Mouse (Mus musculus): Measurements from ENCODE around the gene Psma6. TPM values are rescaled to one million over a fixed set of nuclear protein-coding genes. Genes with fewer than 3 reads are reported as not detected.

Gene Psma6
- polyA plus RNA-seq, 1 experiment from 2014 or later: 358 TPM

DNA sequence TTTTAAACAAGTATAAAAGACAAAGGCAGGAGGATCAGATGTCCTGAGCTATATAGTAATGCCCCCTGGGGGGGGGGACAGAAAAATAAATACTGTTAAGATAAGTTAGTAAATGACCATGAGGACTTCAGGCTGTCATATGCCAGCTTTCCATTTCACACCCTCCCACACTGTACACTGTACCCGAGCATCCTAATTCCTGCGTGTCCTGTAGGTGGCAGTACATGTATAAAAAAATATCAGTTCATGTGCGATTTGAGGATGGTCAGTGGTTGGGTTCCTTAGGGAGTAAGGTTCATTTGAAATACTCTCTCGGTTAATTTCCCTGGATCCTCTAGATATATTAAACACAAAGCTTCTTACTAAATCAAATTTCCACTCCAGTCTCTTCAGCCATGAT is 29.1 kb upstream of the Psma6 start:
- TF ChIP-seq CTCF (IDR thresholded peaks at IDR 0.05; ENCODE audit: low read depth) (peak; percentile 78), EP300 (optimal IDR thresholded peaks at IDR 0.05) (no peak)
- 41% methylated on average over 4 of the region's 4 CpGs for WGBS
- Histone ChIP-seq H3K36me3 (ENCODE audit: control insufficient read depth, insufficient read depth, low read length) (no peaks in the 10 kb centered on the region), H3K4me2 (replicated peaks; ENCODE audit: low read depth) (no peak overlapping the region), H3K9ac (ENCODE audit: low read length) (no peak overlapping the region), H3K9me3 (ENCODE audit: control insufficient read depth, low read length) (no peaks in the 10 kb centered on the region), H3K4me1 (replicated peaks; ENCODE audit: control insufficient read depth, insufficient read depth) (no peaks in the 10 kb centered on the region), H3K27me3 (ENCODE audit: control insufficient read depth, insufficient read depth, low read length) (no peaks in the 10 kb centered on the region), H3K4me3 (ENCODE audit: low read depth, low read length) (no peak overlapping the region), H3K27ac (replicated peaks) (no peak overlapping the region)
- DNase-seq (ENCODE audit: low spot score): peak; percentile 42
- ATAC-seq (ENCODE audit: low FRiP score, low TSS enrichment): peak; percentile 58

DNA sequence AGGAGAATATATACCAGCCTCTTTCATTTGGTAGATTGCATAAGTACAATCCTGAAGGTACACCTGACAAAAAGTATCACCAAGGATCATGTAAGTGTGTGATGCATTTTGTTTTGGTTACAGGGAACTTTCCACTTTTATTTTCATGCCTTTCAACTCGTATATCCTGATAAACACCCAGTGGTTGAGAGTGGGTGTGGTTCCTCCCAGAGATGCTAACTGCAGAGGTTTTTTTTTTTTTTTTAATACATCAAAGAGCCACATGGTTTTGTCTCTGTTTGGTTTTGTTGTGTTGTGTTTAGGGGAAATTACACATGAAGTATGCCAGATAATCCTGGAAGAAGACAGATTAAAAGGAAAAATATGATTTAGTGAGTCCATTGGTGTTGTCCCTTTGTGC is 26.7 kb upstream of the Psma6 start:
- Histone ChIP-seq H3K36me3 (ENCODE audit: control insufficient read depth, insufficient read depth, low read length) (no peaks in the 10 kb centered on the region), H3K4me3 (ENCODE audit: low read depth, low read length) (no peak overlapping the region), H3K9me3 (ENCODE audit: control insufficient read depth, low read length) (no peaks in the 10 kb centered on the region), H3K27me3 (ENCODE audit: control insufficient read depth, insufficient read depth, low read length) (no peaks in the 10 kb centered on the region), H3K4me1 (replicated peaks; ENCODE audit: control insufficient read depth, insufficient read depth) (no peaks in the 10 kb centered on the region), H3K9ac (ENCODE audit: low read length) (no peak overlapping the region), H3K27ac (replicated peaks) (no peak overlapping the region), H3K4me2 (replicated peaks; ENCODE audit: low read depth) (no peak overlapping the region)
- ATAC-seq (ENCODE audit: low FRiP score, low TSS enrichment) (no peak), DNase-seq (ENCODE audit: low spot score) (no peak)
- no peak for TF ChIP-seq EP300 (optimal IDR thresholded peaks at IDR 0.05)
- no peak for TF ChIP-seq CTCF (IDR thresholded peaks at IDR 0.05; ENCODE audit: low read depth)
- WGBS: 47% methylated on average over 1 of the region's 1 CpGs

DNA sequence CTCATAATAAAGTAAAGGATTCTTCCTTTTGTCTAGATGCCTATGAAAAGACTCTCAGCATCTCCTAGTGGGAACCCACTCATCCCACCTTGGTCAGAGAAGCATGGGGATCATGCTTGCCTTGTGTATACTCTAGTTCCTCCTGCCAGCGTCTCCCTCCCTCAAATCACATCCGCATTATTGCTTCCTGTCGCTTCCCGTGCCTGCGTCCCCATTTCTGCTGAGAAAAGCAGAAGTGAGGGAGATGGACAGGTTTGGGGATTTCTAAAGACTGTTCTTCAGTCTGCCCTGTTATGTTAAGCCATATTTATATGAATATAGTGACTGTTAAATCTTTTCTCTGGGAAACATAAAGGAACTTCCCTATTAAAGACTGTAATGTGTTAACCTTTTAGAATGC is 23.1 kb upstream of the Psma6 start:
- Histone ChIP-seq H3K4me3 (ENCODE audit: low read depth, low read length) (no peak overlapping the region), H3K27me3 (ENCODE audit: control insufficient read depth, insufficient read depth, low read length) (no peaks in the 10 kb centered on the region), H3K4me1 (replicated peaks; ENCODE audit: control insufficient read depth, insufficient read depth) (no peaks in the 10 kb centered on the region), H3K9me3 (ENCODE audit: control insufficient read depth, low read length) (no peaks in the 10 kb centered on the region), H3K36me3 (ENCODE audit: control insufficient read depth, insufficient read depth, low read length) (no peaks in the 10 kb centered on the region), H3K27ac (replicated peaks) (no peak overlapping the region), H3K4me2 (replicated peaks; ENCODE audit: low read depth) (no peak overlapping the region), H3K9ac (ENCODE audit: low read length) (no peak overlapping the region)
- no peak for ATAC-seq (ENCODE audit: low FRiP score, low TSS enrichment)
- DNase-seq (ENCODE audit: low spot score): no peak
- 73% methylated on average over 5 of the region's 5 CpGs for whole genome bisulfite sequencing
- TF ChIP-seq EP300 (optimal IDR thresholded peaks at IDR 0.05) (no peak), CTCF (IDR thresholded peaks at IDR 0.05; ENCODE audit: low read depth) (no peak)

DNA sequence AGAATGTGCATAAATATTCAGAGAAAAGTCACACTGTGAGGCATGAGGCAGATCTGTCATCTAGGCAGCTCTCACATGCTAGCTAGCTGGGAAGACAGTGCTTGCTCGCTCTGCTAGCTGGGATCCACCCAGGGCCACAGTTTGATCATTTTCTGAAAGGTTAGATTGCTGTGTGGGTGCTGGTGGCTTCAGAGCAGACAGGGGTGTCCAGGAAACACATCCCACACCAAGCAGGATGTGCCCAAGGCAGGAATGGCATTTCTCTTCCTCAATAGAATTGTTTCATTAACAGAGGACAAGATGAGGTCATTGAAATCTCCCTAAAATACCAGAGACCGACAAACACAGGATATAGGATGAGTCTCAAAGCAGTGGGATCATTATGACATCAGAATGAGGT is 18.9 kb upstream of the Psma6 start:
- no peak overlapping the region for H3K4me2 ChIP-seq (replicated peaks; ENCODE audit: low read depth)
- TF ChIP-seq EP300 (optimal IDR thresholded peaks at IDR 0.05): no peak
- no peak for TF ChIP-seq CTCF (IDR thresholded peaks at IDR 0.05; ENCODE audit: low read depth)
- H3K36me3 ChIP-seq (ENCODE audit: control insufficient read depth, insufficient read depth, low read length): no peaks in the 10 kb centered on the region
- no peak overlapping the region for H3K4me3 ChIP-seq (ENCODE audit: low read depth, low read length)
- ATAC-seq (ENCODE audit: low FRiP score, low TSS enrichment): no peak
- no peaks in the 10 kb centered on the region for H3K9me3 ChIP-seq (ENCODE audit: control insufficient read depth, low read length)
- no peak for DNase-seq (ENCODE audit: low spot score)
- H3K4me1 ChIP-seq (replicated peaks; ENCODE audit: control insufficient read depth, insufficient read depth): no peaks in the 10 kb centered on the region
- 72% methylated on average over 2 of the region's 2 CpGs for WGBS
- H3K27me3 ChIP-seq (ENCODE audit: control insufficient read depth, insufficient read depth, low read length): no peaks in the 10 kb centered on the region
- H3K27ac ChIP-seq (replicated peaks): no peak overlapping the region
- no peak overlapping the region for H3K9ac ChIP-seq (ENCODE audit: low read length)

DNA sequence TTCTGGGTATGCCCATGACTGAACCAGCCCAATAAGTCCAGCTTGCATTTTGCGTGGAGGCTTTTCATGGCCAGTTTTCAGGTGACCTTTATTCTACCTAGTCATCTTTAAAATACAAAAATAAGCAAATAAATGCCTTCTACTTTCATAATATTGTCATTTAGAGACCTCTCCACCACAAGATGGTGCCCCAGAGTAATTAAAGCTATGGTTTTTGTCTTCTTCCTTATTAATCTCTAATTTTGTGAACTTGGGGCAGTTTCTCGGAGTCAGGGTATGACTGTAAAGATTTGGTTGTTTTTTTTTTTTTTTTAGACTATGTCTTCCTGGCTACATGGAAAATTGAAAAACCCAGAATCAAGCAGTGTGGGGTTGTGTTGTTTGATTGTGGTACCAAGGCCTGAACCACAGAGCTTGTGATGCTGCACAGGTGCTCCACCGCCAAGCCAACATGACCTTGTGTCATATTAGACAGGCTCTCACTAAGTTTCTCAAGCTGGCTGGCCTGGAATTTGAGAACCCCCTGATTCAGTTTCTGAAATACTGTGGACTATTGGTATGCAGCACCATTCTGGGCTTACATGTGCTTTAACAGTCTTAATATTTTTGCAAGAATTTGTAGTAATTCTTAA is 11.5 kb upstream of the Psma6 start:
- Histone ChIP-seq H3K9me3 (ENCODE audit: control insufficient read depth, low read length) (no peaks in the 10 kb centered on the region), H3K36me3 (ENCODE audit: control insufficient read depth, insufficient read depth, low read length) (no peaks in the 10 kb centered on the region), H3K27me3 (ENCODE audit: control insufficient read depth, insufficient read depth, low read length) (no peaks in the 10 kb centered on the region), H3K4me3 (ENCODE audit: low read depth, low read length) (no peak overlapping the region), H3K27ac (replicated peaks) (no peak overlapping the region), H3K9ac (ENCODE audit: low read length) (no peak overlapping the region), H3K4me2 (replicated peaks; ENCODE audit: low read depth) (no peak overlapping the region), H3K4me1 (replicated peaks; ENCODE audit: control insufficient read depth, insufficient read depth) (no peaks in the 10 kb centered on the region)
- 73% methylated on average over 3 of the region's 3 CpGs for WGBS
- ATAC-seq (ENCODE audit: low FRiP score, low TSS enrichment) (no peak), DNase-seq (ENCODE audit: low spot score) (no peak)
- TF ChIP-seq EP300 (optimal IDR thresholded peaks at IDR 0.05) (no peak), CTCF (IDR thresholded peaks at IDR 0.05; ENCODE audit: low read depth) (peak; percentile 67)

DNA sequence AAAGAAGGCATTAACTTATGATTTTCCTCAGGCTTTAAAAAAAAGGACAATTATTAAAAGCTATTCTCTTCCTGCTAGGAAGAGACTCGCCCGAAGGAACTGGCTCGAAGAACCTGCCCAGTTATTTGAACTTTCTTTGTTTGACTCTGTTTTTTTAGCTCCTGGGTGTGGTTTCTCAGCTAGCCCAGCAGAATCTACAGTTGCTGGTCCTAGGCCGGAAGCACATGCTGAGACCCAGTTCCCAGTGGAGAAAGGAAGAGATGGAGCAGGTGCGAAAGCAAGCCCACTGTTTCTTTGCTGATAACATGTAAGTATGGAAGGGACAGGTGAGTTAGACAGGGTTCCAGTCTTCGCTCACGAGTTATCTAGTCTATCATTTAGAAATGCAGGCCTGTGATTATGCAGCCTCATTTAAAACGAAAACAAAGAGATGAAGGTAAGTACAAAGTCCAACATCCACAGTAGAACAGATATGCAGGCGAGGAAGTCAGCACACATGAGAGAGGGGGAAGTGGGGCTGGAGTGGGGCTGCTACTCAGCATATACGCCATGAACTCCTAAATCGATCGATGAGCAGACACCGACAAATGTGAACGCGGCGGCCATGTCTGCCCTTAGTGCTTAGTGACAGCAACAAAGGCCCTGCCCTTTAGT is 6.9 kb upstream of the Psma6 start:
- WGBS: 72% methylated on average over 16 of the region's 16 CpGs
- H3K4me1 ChIP-seq (replicated peaks; ENCODE audit: control insufficient read depth, insufficient read depth): no peaks in the 10 kb centered on the region
- no peaks in the 10 kb centered on the region for H3K9me3 ChIP-seq (ENCODE audit: control insufficient read depth, low read length)
- H3K27me3 ChIP-seq (ENCODE audit: control insufficient read depth, insufficient read depth, low read length): no peaks in the 10 kb centered on the region
- no peak overlapping the region for H3K4me3 ChIP-seq (ENCODE audit: low read depth, low read length)
- no peaks in the 10 kb centered on the region; the same call in 1 of the 2 replicates for H3K36me3 ChIP-seq (ENCODE audit: control insufficient read depth, insufficient read depth, low read length)
- H3K4me2 ChIP-seq (replicated peaks; ENCODE audit: low read depth): no peak overlapping the region
- H3K27ac ChIP-seq (replicated peaks): peak overlapping the region; percentile 20
- ATAC-seq (ENCODE audit: low FRiP score, low TSS enrichment): peak; percentile 86
- no peak overlapping the region for H3K9ac ChIP-seq (ENCODE audit: low read length)
- peak; percentile 53 for DNase-seq (ENCODE audit: low spot score)
- TF ChIP-seq EP300 (optimal IDR thresholded peaks at IDR 0.05) (no peak), CTCF (IDR thresholded peaks at IDR 0.05; ENCODE audit: low read depth) (no peak)

All from stomach, postnatal 0 days (tissue).